Mouse (Mus musculus): Measurements from ENCODE around the gene Mafb.

Gene Mafb

DNA sequence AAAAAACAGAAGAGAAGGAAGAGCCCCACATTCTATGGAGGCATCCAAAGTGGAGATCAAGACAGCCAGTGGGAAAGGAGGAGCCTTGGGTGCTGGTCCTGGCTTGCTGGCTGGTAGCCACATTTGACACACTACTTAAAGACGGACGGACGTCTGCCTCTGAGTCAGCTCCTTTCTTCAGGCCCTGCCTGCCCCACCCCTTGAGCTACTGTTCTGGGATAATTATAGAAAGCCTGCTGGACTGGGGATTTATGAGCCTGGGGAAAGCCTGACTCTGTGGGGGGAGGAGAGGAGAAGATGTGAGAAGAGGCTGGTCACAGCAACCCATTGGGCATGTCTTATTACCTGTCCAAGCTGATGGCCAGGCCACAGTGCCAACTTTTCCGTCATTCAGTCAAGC lies 45.0 kb downstream of the Mafb start:
- DNase-seq, result peak; percentile 7

DNA sequence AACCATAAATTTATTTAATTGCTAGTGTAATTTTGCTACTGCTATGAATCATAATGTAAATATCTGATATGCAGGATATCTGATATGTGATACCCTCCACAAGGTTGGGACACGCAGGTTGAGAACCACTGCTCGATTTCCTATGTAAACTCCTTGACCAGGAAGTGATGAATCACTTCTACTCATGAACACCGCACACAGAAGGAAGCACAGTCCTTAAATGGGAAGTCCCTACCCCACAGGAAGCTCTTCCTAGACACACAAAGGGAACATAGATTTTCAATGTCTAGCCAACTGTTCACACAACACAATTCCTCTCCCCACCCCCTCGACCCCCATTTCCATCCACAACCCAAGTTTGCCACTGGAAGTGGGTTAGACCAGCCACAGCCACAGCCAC lies 48.6 kb downstream of the Mafb start:
- no peak for DNase-seq
